Mouse (Mus musculus) limb, embryonic 11.5 days (tissue): ENCODE results near the gene Heph. TPM values are rescaled to one million over a fixed set of nuclear protein-coding genes. Genes with fewer than 3 reads are reported as not detected.

Experiments
- polyA plus RNA-seq: library from polyadenylated mRNA; unstranded; fragments of >200 nt; fragmentation: Nextera tagmentation; extraction: Ambion mirVana; gene quantifications from 2 replicates; pipeline ENCODE4 v1.2.1, GENCODE M21; 2014

Gene Heph
- polyA plus RNA-seq, 1 experiment from 2014 or later = 28.3 TPM

Other genes starting within 250 kb of the Heph start
- gene Vsig4, start 161.9 kb upstream of the Heph start, polyA plus RNA-seq = not detected in 2 replicates
- gene Hsf3, start 935 bp downstream of the Heph start, polyA plus RNA-seq = 0.20 and 0.24 TPM in 2 replicates